Mouse (Mus musculus) kidney, postnatal 14 days (tissue): ENCODE measurements around the gene Tpcn2.

Source experiments
- DNase-seq: peaks from one replicate; pipeline ENCODE4 v3.0.0; 2022; ENCODE audit warnings: mixed read lengths

Gene Tpcn2

GRCm38 (mm10) chr7:145146252-145146930 is 137.4 kb downstream of the Tpcn2 start:
- DNase-seq: no peak

- no peak for DNase-seq
Measured at GRCm38 (mm10) chr7:145143502-145144070, 140.2 kb downstream of the Tpcn2 start.

DNA sequence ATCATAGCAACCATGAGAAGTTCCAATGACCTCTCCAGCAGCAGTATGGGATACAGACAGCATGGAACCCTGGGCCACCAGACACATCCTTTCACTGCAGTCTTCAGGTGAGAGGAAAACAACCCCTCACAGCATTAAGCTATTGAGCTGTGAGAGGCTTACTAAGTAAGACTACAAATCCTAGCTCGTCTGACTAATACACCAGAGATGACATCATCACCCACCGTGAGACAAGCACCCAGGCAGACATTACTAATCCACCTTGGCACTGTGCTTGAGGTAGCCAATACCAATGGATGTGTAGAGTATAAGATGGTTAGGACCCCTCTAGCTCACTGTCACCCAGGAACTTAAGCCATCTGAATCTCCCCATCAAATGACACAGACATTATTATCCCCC is 143.2 kb downstream of the Tpcn2 start:
- no peak for DNase-seq

- no peak for DNase-seq
Measured at GRCm38 (mm10) chr7:145139576-145139975, 144.2 kb downstream of the Tpcn2 start.

- DNase-seq: no peak
Measured at GRCm38 (mm10) chr7:145139100-145139499, 144.7 kb downstream of the Tpcn2 start.

GRCm38 (mm10) chr7:145137871-145138270 is 145.9 kb downstream of the Tpcn2 start:
- DNase-seq: no peak

DNA sequence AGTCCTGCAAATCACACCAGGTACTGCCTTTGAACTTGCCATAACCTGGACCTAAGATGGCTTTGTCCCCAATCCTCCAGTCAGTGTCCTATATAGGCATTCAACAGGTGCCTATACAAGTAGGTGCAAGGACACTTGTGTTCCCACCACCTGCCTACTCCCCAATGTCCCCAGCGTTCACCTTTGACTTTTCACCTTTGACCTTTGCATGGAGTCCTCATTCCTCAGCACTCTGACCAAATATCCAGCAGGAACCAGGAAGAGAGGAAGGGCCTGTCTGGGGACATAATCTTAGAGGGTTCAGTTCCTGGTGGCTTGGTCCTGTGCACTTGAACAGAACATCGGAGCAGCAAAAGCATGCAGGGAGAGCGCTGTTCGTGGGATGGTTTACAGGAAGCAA is 147.0 kb downstream of the Tpcn2 start:
- DNase-seq: no peak
